Mouse (Mus musculus): ENCODE measurements around the gene Map4k5. TPM values are rescaled to one million over a fixed set of nuclear protein-coding genes. Genes with fewer than 3 reads are reported as not detected.
A peak's percentile ranks its signal among the peaks of the same experiment; 100 is the strongest.

The Map4k5 gene
- polyA plus RNA-seq, 1 experiment from 2014 or later: 33.4 TPM

DNA sequence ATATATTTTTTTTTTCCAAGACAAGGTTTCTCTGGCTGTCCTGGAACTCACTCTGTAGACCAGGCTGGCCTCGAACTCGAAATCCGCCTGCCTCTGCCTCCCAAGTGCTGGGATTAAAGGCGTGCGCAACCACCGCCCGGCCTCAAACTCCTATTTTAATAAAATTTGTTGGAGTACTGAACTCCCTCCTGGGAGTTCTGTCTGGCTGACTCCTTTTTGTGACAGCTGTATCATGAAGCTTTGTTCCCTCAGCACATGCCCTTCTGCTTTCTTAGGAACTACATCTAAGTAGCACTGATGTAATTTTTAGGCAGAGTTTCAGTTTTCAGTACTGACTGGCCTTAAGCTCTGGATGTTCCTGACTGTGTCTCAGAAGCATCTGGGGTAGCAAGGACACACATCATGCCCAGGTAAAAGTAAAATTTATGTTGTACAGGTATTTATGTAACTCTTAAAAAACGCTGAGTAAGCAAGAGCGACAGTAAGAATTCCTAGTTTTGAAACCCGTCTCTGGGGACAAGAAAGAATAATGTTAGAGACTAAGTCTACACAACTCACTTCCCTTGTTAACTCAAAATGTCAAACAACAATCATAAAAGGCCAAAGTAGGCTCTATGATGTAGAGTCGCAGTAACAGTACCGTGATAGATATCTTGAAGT lies 37.2 kb downstream of the Map4k5 start:
- Histone ChIP-seq H3K27ac (replicated peaks) (no peak overlapping the region), H3K36me3 (peaks cover 9% of the 10 kb centered on the region), H3K27me3 (no peaks in the 10 kb centered on the region), H3K4me1 (no peaks in the 10 kb centered on the region), H3K4me2 (replicated peaks) (no peak overlapping the region), H3K9me3 (no peaks in the 10 kb centered on the region), H3K9ac (replicated peaks) (no peak overlapping the region), H3K4me3 (no peak overlapping the region)
- WGBS: 95% methylated on average over 12 of the region's 12 CpGs
- no peak for ATAC-seq (ENCODE audit: low FRiP score, low read depth)

DNA sequence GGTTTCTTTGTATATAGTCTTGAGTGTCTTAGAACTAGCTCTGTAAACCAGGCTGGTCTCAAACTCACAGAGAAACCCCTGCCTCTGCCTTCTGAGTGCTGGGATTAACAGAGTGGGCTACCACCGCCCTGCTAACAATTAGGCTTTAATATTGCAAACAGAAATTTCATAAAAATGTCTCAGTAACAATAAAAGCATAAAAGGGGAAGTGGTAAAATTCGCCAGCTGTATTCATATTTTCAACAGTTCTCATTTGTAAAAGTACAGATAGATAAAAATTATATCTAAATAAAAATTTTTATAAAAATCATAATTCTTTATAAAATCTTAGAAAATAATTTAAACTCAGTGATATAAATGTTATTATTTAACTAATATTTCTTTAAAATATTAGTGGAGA lies 39.1 kb downstream of the Map4k5 start:
- Histone ChIP-seq H3K4me1 (no peaks in the 10 kb centered on the region), H3K4me2 (replicated peaks) (no peak overlapping the region), H3K36me3 (peaks cover 14% of the 10 kb centered on the region), H3K27ac (replicated peaks) (no peak overlapping the region), H3K4me3 (no peak overlapping the region), H3K9ac (replicated peaks) (no peak overlapping the region), H3K9me3 (no peaks in the 10 kb centered on the region), H3K27me3 (no peaks in the 10 kb centered on the region)
- no peak for ATAC-seq (ENCODE audit: low FRiP score, low read depth)
- 92% methylated on average over 2 of the region's 2 CpGs for WGBS

DNA sequence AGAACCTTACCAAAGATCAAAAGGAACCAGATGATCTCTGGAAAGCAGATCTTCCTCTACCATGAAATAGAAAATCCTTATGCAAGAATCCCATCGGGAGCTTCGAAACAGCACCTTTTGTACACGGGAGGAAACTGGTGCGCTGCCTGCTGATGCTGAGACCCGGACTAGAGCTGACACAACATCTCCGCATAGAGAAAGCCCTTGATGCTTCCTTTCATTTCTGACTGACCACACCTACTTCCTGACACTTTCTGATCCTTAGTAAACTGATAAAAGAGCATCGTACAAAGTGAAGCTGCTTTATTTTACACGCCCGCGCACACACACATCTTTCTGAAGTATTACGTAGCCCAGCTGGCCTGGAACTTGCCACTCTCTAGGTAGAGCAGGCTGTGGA lies 39.6 kb downstream of the Map4k5 start:
- WGBS: 91% methylated on average over 11 of the region's 11 CpGs

DNA sequence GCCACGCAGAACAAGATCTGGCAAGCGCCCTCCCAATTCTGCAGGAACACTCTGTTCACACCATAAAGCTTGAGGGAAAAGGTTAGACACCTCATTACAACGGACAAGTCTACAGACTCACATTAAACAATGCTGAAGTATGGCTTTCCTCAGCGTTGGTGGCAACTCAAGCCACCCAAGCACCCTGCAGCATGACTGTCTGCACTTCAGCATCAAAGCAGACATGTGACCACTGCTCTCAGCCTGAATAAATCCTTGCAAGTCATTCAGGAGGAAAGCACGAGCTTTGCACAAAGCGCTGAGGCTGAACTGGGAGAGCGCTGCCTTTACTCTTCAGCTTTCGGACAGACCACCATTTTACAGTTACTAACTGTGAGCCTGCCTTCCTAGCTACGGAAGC lies 40.7 kb downstream of the Map4k5 start:
- Histone ChIP-seq H3K9me3 (no peaks in the 10 kb centered on the region), H3K4me1 (no peaks in the 10 kb centered on the region), H3K36me3 (peaks cover 22% of the 10 kb centered on the region), H3K4me3 (no peak overlapping the region), H3K4me2 (replicated peaks) (no peak overlapping the region), H3K9ac (replicated peaks) (no peak overlapping the region), H3K27ac (replicated peaks) (no peak overlapping the region), H3K27me3 (no peaks in the 10 kb centered on the region)
- WGBS: 77% methylated on average over 9 of the region's 9 CpGs
- no peak for ATAC-seq (ENCODE audit: low FRiP score, low read depth)

More for the DNA sequence above, 39.6 kb downstream of the Map4k5 start:
- Histone ChIP-seq H3K4me1 (no peaks in the 10 kb centered on the region), H3K9ac (replicated peaks) (no peak overlapping the region), H3K27me3 (no peaks in the 10 kb centered on the region), H3K9me3 (no peaks in the 10 kb centered on the region), H3K27ac (replicated peaks) (no peak overlapping the region), H3K36me3 (peaks cover 18% of the 10 kb centered on the region), H3K4me2 (replicated peaks) (no peak overlapping the region), H3K4me3 (no peak overlapping the region)
- no peak for ATAC-seq (ENCODE audit: low FRiP score, low read depth)

DNA sequence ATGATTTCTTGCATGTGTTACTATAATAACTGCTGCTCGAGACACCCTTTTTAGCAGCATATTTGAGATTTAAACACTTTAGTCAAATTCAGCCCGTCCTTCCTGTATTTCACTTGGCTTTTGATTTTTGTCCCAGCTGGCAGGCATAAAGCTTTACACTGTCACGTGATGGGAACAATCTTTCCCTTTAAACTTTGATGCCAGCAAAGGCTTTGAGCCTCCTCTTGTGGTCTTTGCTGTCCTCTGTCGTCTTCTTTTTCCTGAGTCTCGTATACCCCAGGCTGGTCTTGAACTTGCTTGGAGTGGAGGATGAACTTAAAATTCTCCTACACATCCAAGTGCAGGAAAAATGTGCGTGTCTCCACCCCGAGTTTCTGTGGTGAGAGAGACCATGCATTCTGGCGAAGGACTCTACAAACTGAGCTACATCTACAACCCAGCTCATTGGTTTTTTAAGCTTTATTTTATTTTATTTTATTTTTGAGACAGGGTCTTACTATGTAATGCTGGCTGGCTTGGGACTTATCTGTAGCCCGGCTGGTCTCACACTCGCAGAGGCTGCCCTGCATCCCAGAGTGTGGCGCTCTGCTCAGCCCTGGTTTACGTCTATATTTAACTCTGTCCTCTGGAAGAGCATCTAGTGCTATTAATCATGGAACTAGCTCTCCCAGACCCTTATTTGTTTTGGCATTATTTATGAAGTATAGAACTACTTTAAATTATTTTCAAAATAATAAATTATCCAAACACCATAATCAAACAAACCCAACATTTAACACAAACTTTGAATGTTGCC lies 44.7 kb downstream of the Map4k5 start:
- H3K9ac ChIP-seq (replicated peaks): no peak overlapping the region
- ATAC-seq (ENCODE audit: low FRiP score, low read depth): no peak
- 89% methylated on average over 12 of the region's 12 CpGs for WGBS
- H3K27me3 ChIP-seq: no peaks in the 10 kb centered on the region
- H3K4me1 ChIP-seq: peaks cover 7% of the 10 kb centered on the region; the same call in 1 of the 2 replicates
- no peak overlapping the region for H3K4me2 ChIP-seq (replicated peaks)
- H3K9me3 ChIP-seq: no peaks in the 10 kb centered on the region
- peaks cover 27% of the 10 kb centered on the region; the same call in 1 of the 2 replicates for H3K36me3 ChIP-seq
- no peak overlapping the region for H3K27ac ChIP-seq (replicated peaks)
- no peak overlapping the region for H3K4me3 ChIP-seq

DNA sequence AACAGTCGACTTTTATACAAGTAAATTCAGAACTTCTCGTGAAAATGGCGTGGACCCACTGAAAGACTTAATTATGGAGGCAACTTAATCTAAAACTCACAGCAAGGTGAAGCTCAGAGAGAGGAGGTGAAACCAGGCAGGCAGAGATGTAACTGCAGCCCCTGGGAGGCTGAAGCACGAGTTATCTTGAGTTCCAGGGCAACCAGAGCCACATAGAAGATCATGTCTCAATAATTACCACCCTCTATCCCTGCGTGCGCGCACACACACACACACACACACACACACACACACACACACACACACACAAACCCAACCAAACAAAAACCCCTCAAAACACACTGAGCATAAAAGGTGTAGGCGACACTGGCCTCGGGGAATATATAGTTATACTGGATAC lies 46.5 kb downstream of the Map4k5 start:
- Histone ChIP-seq H3K4me3 (no peak overlapping the region), H3K4me2 (replicated peaks) (no peak overlapping the region), H3K27me3 (no peaks in the 10 kb centered on the region), H3K4me1 (peaks cover 9% of the 10 kb centered on the region; the same call in 1 of the 2 replicates), H3K9ac (replicated peaks) (no peak overlapping the region), H3K27ac (replicated peaks) (no peak overlapping the region), H3K36me3 (peaks cover 33% of the 10 kb centered on the region), H3K9me3 (no peaks in the 10 kb centered on the region)
- no peak for ATAC-seq (ENCODE audit: low FRiP score, low read depth)
- WGBS: 92% methylated on average over 8 of the region's 9 CpGs

DNA sequence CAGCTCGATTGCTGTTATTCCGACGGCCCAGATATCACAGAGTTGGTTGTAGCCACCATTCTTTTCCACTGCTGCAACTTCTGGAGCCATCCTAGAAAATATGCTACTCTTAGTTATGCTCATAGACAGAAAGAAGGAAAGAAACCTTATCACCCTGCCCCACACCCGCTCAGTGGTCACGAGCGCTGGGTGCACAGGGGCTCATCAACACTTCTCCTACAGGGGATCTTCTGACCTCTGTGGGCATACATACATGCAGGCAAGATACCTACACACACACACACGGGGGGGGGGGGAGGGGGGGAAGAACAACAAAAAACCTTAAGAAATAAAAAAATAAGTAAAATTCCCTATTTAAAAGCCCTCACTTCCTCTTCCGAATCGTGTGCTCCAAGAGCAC lies 47.3 kb downstream of the Map4k5 start:
- 90% methylated on average over 9 of the region's 9 CpGs for WGBS
- no peak overlapping the region for H3K27ac ChIP-seq (replicated peaks)
- no peak for ATAC-seq (ENCODE audit: low FRiP score, low read depth)
- H3K4me3 ChIP-seq: no peak overlapping the region
- H3K4me1 ChIP-seq: peaks cover 9% of the 10 kb centered on the region; the same call in 1 of the 2 replicates
- no peaks in the 10 kb centered on the region for H3K9me3 ChIP-seq
- no peak overlapping the region for H3K9ac ChIP-seq (replicated peaks)
- H3K36me3 ChIP-seq: peaks cover 35% of the 10 kb centered on the region
- H3K4me2 ChIP-seq (replicated peaks): no peak overlapping the region
- H3K27me3 ChIP-seq: no peaks in the 10 kb centered on the region

DNA sequence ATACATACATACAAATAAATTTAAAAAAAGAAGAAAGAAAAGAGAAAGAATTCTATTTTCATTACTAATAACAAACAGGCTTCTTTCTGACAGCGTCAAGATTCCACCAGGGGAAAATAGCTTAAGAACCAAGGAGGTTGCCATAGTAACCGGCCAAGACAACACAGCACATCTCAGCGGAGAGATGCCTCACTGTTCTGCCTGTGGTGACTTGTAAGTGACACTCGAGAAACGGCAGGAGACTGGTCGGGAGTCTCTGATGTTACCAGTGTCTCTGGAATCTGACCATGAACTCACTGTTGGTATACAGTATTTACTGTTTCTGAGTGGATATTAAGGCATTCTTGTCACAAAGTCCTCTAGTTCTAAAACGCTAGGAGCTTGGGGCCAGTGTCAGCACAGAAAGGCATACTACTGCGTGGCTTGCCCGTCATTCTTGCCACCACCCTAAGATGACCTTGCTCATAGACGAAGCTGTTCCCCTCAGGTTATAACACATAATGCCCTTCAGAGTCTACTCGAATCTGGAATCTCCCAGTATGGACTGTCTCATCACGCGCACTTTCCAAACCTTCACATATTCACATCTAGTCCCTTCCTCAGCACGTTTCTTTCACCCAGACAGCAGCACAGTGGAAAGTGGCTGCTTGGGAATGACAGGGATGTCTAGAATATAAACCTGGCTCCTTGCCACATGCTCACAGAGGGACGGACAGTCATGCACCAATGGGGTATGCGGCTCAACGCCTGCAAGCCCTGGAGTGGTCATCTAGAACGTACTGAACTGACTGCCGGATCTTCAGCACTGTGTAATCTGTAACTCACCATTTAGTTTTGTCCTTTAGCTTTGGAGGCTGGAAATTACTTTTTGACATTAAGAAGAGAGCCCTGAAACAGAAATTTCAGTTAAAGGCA lies 49.2 kb downstream of the Map4k5 start:
- Histone ChIP-seq H3K4me2 (replicated peaks) (no peak overlapping the region; the same call in 1 of the 2 replicates), H3K9me3 (no peaks in the 10 kb centered on the region), H3K27ac (replicated peaks) (peak overlapping the region; percentile 52; the same call in 1 of the 2 replicates), H3K9ac (replicated peaks) (no peak overlapping the region), H3K4me3 (no peak overlapping the region), H3K27me3 (no peaks in the 10 kb centered on the region), H3K36me3 (peaks cover 28% of the 10 kb centered on the region), H3K4me1 (peaks cover 9% of the 10 kb centered on the region; the same call in 1 of the 2 replicates)
- WGBS: 59% methylated on average over 19 of the region's 19 CpGs
- ATAC-seq (ENCODE audit: low FRiP score, low read depth): peak; percentile 54; the same call in 1 of the 2 replicates

DNA sequence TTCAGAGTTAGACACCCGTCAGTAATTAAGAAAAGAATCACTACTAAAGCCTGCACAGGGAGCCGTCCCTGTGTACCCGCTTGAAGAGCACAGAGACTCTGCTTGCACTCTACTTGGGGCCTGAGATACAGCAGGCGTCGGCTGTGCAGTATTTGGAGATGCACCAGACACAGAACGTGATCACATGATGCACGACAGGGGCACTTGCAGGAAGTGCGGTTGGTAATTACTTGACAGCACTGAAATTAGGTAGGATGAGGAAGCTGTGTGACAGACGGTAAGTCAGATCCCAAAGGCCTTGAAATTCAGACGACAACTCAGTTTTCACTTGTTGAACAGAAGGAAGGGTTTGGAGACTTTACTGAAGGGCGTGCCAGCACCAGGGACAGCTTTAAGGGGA lies 54.6 kb downstream of the Map4k5 start:
- no peak overlapping the region for H3K4me2 ChIP-seq (replicated peaks)
- no peak overlapping the region for H3K27ac ChIP-seq (replicated peaks)
- H3K4me3 ChIP-seq: no peak overlapping the region
- peaks cover 13% of the 10 kb centered on the region for H3K36me3 ChIP-seq
- no peaks in the 10 kb centered on the region for H3K9me3 ChIP-seq
- no peaks in the 10 kb centered on the region for H3K27me3 ChIP-seq
- H3K9ac ChIP-seq (replicated peaks): no peak overlapping the region
- WGBS: 83% methylated on average over 11 of the region's 11 CpGs
- H3K4me1 ChIP-seq: peaks cover 2% of the 10 kb centered on the region; the same call in 1 of the 2 replicates
- ATAC-seq (ENCODE audit: low FRiP score, low read depth): no peak

DNA sequence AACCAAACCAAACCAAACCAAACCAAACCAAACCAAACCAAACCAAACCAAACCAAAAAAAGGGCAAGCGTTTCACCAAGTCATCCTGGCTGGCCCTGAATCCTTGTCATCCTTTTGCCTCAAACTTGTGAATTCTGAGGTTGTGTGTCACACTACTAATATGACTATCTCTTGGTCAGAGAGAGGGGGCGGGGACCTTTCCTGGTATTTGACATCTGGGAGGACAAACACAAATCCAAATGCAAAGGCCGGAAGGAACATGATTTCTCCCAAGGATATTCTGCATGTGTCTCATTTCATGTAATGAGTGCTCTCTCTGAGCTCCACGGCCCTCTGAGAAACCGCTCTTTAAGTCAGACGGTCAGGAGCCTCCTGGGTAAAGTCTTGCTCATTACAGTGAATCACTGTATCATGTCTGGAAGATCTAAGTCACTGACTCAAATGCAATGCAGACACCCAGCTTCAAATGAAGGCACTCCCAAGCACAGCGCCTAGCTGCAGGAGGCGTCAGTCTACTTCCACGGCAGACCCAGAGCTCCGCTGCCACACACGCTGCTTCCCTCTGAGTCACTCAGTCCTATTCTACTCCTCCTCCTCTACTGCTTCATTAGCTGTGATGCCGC lies 58.9 kb downstream of the Map4k5 start:
- no peak for ATAC-seq (ENCODE audit: low FRiP score, low read depth)
- Histone ChIP-seq H3K9me3 (no peaks in the 10 kb centered on the region), H3K9ac (replicated peaks) (no peak overlapping the region), H3K4me2 (replicated peaks) (no peak overlapping the region), H3K4me3 (no peak overlapping the region), H3K36me3 (peaks cover 12% of the 10 kb centered on the region; the same call in 1 of the 2 replicates), H3K27ac (replicated peaks) (no peak overlapping the region), H3K4me1 (0 out of 2 replicates have a peak, but pooled peaks cover under 1% of the 10 kb centered on the region), H3K27me3 (no peaks in the 10 kb centered on the region)
- 86% methylated on average over 12 of the region's 12 CpGs for WGBS

DNA sequence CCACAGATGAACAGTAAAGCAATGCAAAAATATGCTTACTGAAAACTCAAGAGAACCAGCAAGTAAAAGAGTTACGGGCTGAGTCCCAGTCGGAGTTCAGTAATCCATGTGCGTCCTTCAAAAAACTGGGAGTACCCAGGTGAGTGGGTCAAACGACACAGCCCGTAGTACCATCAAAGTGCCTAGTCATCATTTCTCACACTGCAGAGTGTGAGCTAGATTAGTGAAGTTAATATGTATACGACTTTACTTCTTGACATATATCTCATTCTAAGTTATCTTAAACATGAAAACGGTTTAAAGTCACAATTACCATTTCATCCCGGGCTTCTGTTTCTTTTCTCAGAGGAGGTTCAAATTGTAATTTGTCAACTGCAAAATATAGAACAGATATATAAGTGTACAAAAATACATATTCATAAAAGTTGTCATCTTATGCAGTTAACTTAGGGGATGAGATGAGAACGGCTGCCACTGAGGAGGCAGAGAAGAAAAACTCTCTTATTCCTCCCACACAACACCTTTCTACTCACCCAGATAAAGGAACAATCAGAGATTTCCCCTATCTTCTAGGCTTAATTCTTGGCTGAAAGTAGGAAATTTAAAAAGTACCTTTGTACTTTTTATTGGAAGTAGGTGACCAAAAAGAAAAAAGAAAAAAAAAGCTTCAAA lies 61.6 kb downstream of the Map4k5 start:
- Histone ChIP-seq H3K36me3 (peaks cover 23% of the 10 kb centered on the region), H3K4me2 (replicated peaks) (no peak overlapping the region), H3K4me3 (no peak overlapping the region), H3K9me3 (no peaks in the 10 kb centered on the region), H3K27me3 (no peaks in the 10 kb centered on the region), H3K9ac (replicated peaks) (no peak overlapping the region), H3K4me1 (0 out of 2 replicates have a peak, but pooled peaks cover 9% of the 10 kb centered on the region), H3K27ac (replicated peaks) (no peak overlapping the region)
- ATAC-seq (ENCODE audit: low FRiP score, low read depth): no peak
- 93% methylated on average over 9 of the region's 9 CpGs for WGBS

All from midbrain, embryonic 12.5 days (tissue).